Mouse (Mus musculus) midbrain, postnatal 0 days (tissue): ENCODE results near the gene Zfp952. TPM values are rescaled to one million over a fixed set of nuclear protein-coding genes. Genes with fewer than 3 reads are reported as not detected.
"Not testable (repeated sequence)": the region's sequence is repeated elsewhere in the genome, so short reads cannot be mapped to it uniquely, and the experiment has no call there.

Experiments used
- ATAC-seq: fragments of 200-750 bp; cut with Nextera tagmentation; 2 replicates; pipeline ENCODE4 v1.8.0; 2017; ENCODE audit warnings: moderate number of reproducible peaks, mild to moderate bottlenecking, moderate TSS enrichment, moderate library complexity; ENCODE audit not compliant: low FRiP score
- DNase-seq: peaks from one replicate; pipeline ENCODE4 v3.0.0-alpha.2; 2015; ENCODE audit warnings: low spot score
- H3K27ac ChIP-seq: fragments of 300-500 bp; sonication (generic); 2 replicates; pipeline ENCODE4 v1.5.1; 2014; ENCODE audit warnings: low read depth, mild to moderate bottlenecking, low read length, mixed read lengths
- H3K27me3 ChIP-seq: fragments of 300-500 bp; sonication (generic); 2 replicates; pipeline ENCODE4 v1.6.1; 2014; ENCODE audit warnings: low read length, control low read depth, mixed read lengths; ENCODE audit not compliant: insufficient read depth
- H3K36me3 ChIP-seq: fragments of 300-500 bp; sonication (generic); 2 replicates; pipeline ENCODE4 v1.6.1; 2014; ENCODE audit warnings: low read length, control low read depth, mixed read lengths; ENCODE audit not compliant: insufficient read depth
- H3K4me1 ChIP-seq: fragments of 300-500 bp; sonication (generic); 2 replicates; pipeline ENCODE4 v1.6.1; 2014; ENCODE audit warnings: mild to moderate bottlenecking, control low read depth, antibody characterized with exemption, low read length, mixed read lengths; ENCODE audit not compliant: insufficient read depth
- H3K4me2 ChIP-seq: fragments of 300-500 bp; sonication (generic); 2 replicates; pipeline ENCODE4 v1.6.1; 2014; ENCODE audit warnings: low read depth, mild to moderate bottlenecking, low read length, mixed read lengths; ENCODE audit not compliant: poor library complexity, severe bottlenecking
- H3K4me3 ChIP-seq: fragments of 300-500 bp; sonication (generic); 2 replicates; pipeline ENCODE4 v1.5.1; 2014; ENCODE audit warnings: low read depth, mild to moderate bottlenecking, low read length, moderate library complexity
- H3K9ac ChIP-seq: fragments of 300-500 bp; sonication (generic); replicated peaks from 2 replicates; pipeline ENCODE4 v1.6.1; 2014; ENCODE audit warnings: mild to moderate bottlenecking, low read length, moderate library complexity, mixed read lengths; ENCODE audit not compliant: poor library complexity, severe bottlenecking
- H3K9me3 ChIP-seq: fragments of 300-500 bp; sonication (generic); 2 replicates; pipeline ENCODE4 v1.6.1; 2016; ENCODE audit warnings: low read length, control low read depth
- CTCF ChIP-seq: IDR thresholded peaks from 2 replicates; pipeline ENCODE4 v1.5.1; 2016; ENCODE audit warnings: antibody characterized with exemption, mild to moderate bottlenecking
- WGBS: fragments of 180-500 bp; shearing (Covaris S2); extraction: QIAGEN DNeasy Blood & Tissue Kit; methylation state at CpG from one replicate; pipeline ENCODE4 v1.1.7; 2014; 5-methylcytosine and 5-hydroxymethylcytosine counted together
- polyA plus RNA-seq: library from polyadenylated mRNA; unstranded; fragments of >200 nt; fragmentation: Nextera tagmentation; extraction: Ambion mirVana; gene quantifications from 2 replicates; pipeline ENCODE4 v1.2.1, GENCODE M21; 2015
- total RNA-seq: library from RNA; depleted of rRNA; stranded (reverse); fragments of >200 nt; gene quantifications from 2 replicates; pipeline ENCODE4 v1.2.3, GENCODE M21; 2014

Zfp952 gene
- total and polyA plus RNA-seq, 2 experiments from 2014 or later = 9.9 to 12.1 TPM

DNA sequence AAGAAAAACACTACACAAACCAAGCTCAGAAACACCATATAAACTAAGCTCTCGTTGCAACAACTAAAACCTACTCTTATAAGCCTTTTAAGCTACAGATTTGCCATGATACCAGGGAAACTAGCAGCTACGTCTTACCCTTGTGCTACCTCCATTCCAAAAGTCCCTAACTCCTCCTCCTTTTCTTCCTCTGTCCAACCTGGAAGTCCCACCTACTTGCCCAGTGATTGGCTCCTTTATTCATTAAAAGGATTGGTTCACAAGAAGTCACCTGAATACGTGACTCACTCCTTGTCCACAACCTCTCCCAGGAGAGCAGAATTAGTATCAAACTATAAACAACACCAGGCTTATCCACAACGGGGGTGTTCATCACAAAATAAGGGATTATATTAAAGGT lies 6.6 kb upstream of the Zfp952 start:
- no peak overlapping the region for H3K27ac ChIP-seq
- no peak overlapping the region for H3K4me3 ChIP-seq
- DNase-seq (no peak), ATAC-seq (no peak)
- H3K4me1 ChIP-seq = no peaks in the 10 kb centered on the region
- no peaks in the 10 kb centered on the region for H3K27me3 ChIP-seq
- no peaks in the 10 kb centered on the region for H3K9me3 ChIP-seq
- TF ChIP-seq CTCF = no peak
- no peak overlapping the region for H3K4me2 ChIP-seq
- H3K36me3 ChIP-seq = no peaks in the 10 kb centered on the region
- 73% methylated on average over 4 of the region's 4 CpGs for WGBS
- H3K9ac ChIP-seq = no peak overlapping the region

DNA sequence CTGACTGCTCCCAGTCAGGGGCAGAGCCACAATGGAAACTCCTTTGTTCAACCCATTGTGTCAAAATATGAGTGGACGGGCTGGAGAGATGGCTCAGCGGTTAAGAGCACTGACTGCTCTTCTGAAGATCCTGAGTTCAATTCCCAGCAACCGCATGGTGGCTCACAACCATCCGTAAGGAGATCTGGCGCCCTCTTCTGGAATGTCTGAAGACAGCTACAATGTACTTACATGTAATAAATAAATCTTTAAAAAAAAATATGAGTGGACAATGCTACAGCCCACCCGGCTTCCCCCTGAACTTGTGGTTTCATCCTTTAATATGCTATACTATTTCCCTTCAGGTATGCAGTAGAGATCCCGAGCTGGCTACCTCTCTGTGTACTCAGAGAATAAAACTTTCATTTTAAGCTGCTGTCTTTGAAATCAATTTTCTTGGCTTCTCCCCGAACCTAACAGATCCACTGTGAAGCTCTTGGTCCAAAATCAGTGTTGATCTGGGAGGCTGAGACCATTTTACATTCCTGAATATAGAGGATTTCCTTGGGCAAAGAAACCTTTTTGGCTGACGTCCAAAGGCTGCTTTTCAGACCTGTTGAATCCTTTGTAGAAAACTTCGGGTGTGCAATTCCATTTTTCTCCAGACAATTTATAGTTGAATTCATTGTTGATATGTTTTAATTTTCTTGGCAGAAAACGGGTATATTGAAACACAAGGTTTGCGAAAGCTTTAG lies 797 bp upstream of the Zfp952 start:
- no peak overlapping the region; the same call in 1 of the 2 replicates for H3K9ac ChIP-seq
- H3K36me3 ChIP-seq = peaks cover 4% of the 10 kb centered on the region; the same call in 1 of the 2 replicates
- ATAC-seq = no peak
- H3K27me3 ChIP-seq = no peaks in the 10 kb centered on the region
- peak overlapping the region; percentile 88; the same call in 1 of the 2 replicates for H3K27ac ChIP-seq
- H3K4me3 ChIP-seq = peak overlapping the region; percentile 73
- H3K9me3 ChIP-seq = no peaks in the 10 kb centered on the region
- WGBS = 61% methylated on average over 12 of the region's 12 CpGs
- peaks cover 4% of the 10 kb centered on the region; the same call in 1 of the 2 replicates for H3K4me1 ChIP-seq
- TF ChIP-seq CTCF = peak; percentile 52
- DNase-seq = peak; percentile 22
- peak overlapping the region; percentile 83 for H3K4me2 ChIP-seq

DNA sequence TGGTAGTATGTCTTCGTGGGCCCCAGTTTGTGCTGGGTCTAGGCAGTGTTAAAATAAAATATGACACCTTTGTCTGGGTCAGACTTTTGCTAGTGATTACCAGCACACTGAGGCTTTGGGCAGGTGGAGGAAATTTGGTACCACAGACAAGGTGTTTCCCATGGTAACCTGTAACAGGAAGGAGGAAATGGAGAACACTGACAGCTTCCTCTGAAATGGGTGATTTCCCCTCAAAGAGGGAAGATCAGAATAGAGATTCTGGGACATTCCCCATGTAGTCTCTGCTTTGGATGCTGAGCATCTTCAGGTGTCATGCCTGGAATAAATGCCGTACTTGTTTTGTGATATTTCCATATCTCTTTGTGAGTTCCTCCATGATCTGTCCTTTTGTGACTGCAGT lies 5.6 kb downstream of the Zfp952 start:
- Histone ChIP-seq H3K27ac (no peak overlapping the region), H3K4me3 (no peak overlapping the region), H3K36me3 (peaks cover 25% of the 10 kb centered on the region), H3K27me3 (no peaks in the 10 kb centered on the region), H3K9ac (no peak overlapping the region), H3K4me2 (no peak overlapping the region), H3K9me3 (peaks cover 15% of the 10 kb centered on the region), H3K4me1 (peaks cover 4% of the 10 kb centered on the region; the same call in 1 of the 2 replicates)
- WGBS = 95% methylated on average over 2 of the region's 2 CpGs
- DNase-seq (no peak), ATAC-seq (no peak)
- no peak for TF ChIP-seq CTCF

DNA sequence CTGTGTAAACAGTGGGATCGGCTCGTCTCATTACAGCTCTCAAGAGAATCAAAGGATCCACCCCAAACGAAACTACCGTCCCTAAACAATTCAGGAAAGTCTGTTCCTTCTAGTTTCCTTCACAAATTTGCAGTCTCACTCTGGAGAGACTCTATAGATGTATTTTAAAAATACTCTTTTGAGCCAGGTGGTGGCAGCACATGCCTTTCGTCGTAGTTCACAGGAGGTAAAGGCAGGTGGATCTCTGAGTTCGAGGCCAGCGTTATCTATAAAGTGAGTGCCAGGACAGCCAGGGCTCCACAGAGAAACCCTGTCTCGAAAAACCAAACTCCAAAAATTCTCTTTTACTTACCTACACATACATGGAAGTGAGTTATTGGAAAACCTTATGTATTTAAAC lies 15.4 kb downstream of the Zfp952 start:
- DNase-seq (no peak), ATAC-seq (no peak)
- no peak overlapping the region for H3K4me3 ChIP-seq
- H3K36me3 ChIP-seq = peaks cover 18% of the 10 kb centered on the region
- 53% methylated on average over 9 of the region's 9 CpGs for WGBS
- H3K27ac ChIP-seq = no peak overlapping the region
- peaks cover 14% of the 10 kb centered on the region; the same call in 1 of the 2 replicates for H3K9me3 ChIP-seq
- H3K27me3 ChIP-seq = no peaks in the 10 kb centered on the region
- no peaks in the 10 kb centered on the region for H3K4me1 ChIP-seq
- no peak overlapping the region for H3K9ac ChIP-seq
- no peak for TF ChIP-seq CTCF
- H3K4me2 ChIP-seq = no peak overlapping the region

DNA sequence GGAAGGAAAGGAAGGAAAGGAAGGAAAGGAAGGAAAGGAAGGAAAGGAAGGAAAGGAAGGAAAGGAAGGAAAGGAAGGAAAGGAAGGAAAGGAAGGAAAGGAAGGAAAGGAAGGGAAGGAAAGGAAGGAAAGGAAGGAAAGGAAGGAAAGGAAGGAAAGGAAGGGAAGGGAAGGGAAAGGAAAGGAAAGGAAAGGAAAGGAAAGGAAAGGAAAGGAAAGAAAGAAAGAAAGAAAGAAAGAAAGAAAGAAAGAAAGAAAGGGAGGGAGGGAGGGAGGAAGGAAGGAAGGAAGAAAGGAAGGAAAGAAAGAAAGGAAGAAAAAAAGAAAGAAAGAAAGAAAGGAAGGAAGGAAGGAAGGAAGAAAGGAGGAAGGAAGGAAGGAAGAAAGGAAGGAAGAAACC lies 27.5 kb downstream of the Zfp952 start:
- not testable (repeated sequence) for DNase-seq

DNA sequence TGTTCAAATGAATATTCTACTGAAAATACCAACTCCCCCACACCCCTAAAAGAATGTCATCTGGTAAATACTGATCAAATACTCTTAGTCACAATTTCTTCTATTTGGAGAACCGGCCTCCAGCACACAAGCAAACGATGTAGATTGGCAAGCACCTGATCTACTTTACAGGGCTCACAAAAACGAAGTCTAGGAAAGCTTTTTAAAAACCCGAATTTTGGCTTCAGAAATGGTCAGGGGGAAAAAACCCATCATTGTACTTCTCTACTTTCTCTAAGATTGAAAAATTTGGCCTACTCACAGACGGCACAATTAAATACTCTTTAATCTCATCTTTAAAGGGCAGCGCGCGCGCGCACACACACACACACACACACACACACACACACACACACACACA lies 39.4 kb downstream of the Zfp952 start:
- H3K27ac ChIP-seq = no peak overlapping the region; the same call in 1 of the 2 replicates
- ATAC-seq = no peak
- H3K9me3 ChIP-seq = no peaks in the 10 kb centered on the region

More for the DNA sequence above, 27.5 kb downstream of the Zfp952 start:
- not testable (repeated sequence) for H3K9ac ChIP-seq, H3K4me3 ChIP-seq, H3K27me3 ChIP-seq, H3K4me1 ChIP-seq, H3K4me2 ChIP-seq, ATAC-seq, H3K27ac ChIP-seq
- Histone ChIP-seq H3K9me3 (peaks cover 49% of the 10 kb centered on the region), H3K36me3 (peaks cover 42% of the 10 kb centered on the region)

More for the DNA sequence above, 39.4 kb downstream of the Zfp952 start:
- Histone ChIP-seq H3K4me1 (peaks cover 3% of the 10 kb centered on the region; the same call in 1 of the 2 replicates), H3K4me3 (peak overlapping the region; percentile 96), H3K4me2 (peak overlapping the region; percentile 55), H3K27me3 (no peaks in the 10 kb centered on the region), H3K36me3 (no peaks in the 10 kb centered on the region), H3K9ac (peak overlapping the region; percentile 89)
- TF ChIP-seq CTCF = no peak
- WGBS = 6% methylated on average over 10 of the region's 10 CpGs
- no peak for DNase-seq
